Mouse (Mus musculus): ENCODE data around the gene Atrip. TPM values are rescaled to one million over a fixed set of nuclear protein-coding genes. Genes with fewer than 3 reads are reported as not detected.

Gene Atrip
- polyA plus RNA-seq, 1 experiment from 2014 or later: 26.0 TPM

DNA sequence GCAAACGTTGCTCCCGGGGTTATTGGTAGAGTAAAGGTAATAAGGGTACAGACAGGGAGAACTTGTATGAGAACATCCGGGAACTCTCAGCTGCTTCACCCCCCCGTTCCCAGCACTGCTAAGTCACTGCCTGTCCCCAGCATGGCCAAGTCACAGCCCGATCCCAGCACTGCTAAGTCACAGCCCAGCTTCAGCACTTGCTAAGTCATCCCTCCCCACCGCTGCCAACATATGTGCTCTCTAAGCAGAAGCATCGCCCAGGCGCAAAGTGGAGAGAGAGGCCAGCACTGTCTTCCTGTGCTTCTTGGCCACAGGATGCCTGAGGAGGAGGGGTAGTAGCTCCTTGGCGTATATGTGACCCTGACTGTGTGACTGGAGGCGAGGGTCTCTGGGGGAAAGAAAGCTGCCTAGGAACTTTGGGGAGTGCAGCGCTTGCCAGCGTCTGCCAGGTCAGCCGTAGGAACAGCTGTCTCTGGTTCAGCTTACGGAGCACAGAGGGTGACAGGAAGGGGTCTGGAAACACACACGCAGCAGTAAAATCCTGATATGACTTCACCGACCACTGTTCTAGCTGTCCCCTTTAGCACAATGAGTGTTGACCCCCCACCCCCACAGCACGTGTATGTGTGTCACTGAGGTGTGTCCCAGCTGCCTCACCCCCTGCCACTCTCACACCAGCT, 64.1 kb downstream of the Atrip start:
- H3K4me1 ChIP-seq (replicated peaks; ENCODE audit: control insufficient read depth, insufficient read depth, low read length): no peaks in the 10 kb centered on the region
- no peaks in the 10 kb centered on the region for H3K9me3 ChIP-seq (ENCODE audit: control insufficient read depth, low read length)
- DNase-seq (ENCODE audit: low spot score) (no peak), ATAC-seq (ENCODE audit: low FRiP score) (no peak)
- WGBS: 58% methylated on average over 17 of the region's 17 CpGs
- no peak overlapping the region for H3K27ac ChIP-seq (ENCODE audit: low read depth, low read length)
- no peak overlapping the region for H3K4me2 ChIP-seq (replicated peaks; ENCODE audit: low read depth, low read length)
- no peak overlapping the region for H3K9ac ChIP-seq (ENCODE audit: low read depth, low read length)
- no peaks in the 10 kb centered on the region for H3K27me3 ChIP-seq (ENCODE audit: control insufficient read depth, insufficient read depth, low read length)
- H3K4me3 ChIP-seq (ENCODE audit: low read depth, low read length): no peak overlapping the region
- no peaks in the 10 kb centered on the region for H3K36me3 ChIP-seq (ENCODE audit: control insufficient read depth, insufficient read depth, low read length)

DNA sequence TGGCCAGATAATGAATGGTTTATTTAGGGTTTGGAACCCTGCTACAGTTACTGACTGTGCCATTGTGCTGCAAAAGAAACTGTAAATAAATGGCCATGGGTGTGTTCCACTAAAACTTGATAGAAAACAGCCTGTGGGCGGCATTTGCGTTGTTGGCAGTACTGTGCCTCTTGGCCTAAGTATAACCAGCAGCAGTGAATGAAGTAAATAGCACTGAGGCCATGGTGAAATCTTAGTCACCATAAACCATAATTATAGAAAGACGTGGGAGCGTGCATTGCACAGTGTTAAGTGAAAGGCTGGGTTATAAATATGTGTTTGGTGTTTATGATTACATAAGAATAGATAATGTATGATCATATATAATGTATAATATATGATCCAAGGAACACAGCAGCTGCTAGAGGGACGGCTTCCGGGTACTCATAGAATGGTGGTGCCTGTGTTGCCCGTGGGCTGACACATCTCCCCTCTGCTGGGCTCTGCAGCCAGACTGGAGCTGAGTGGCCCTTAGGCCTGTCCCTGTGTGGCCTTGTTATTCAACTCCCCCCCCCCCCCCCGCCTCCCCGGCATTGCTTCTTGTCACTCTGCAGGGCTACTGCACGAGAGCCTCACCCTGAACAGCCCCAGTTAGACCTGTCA, 64.8 kb downstream of the Atrip start:
- Histone ChIP-seq H3K4me1 (replicated peaks; ENCODE audit: control insufficient read depth, insufficient read depth, low read length) (no peaks in the 10 kb centered on the region), H3K4me2 (replicated peaks; ENCODE audit: low read depth, low read length) (no peak overlapping the region), H3K36me3 (ENCODE audit: control insufficient read depth, insufficient read depth, low read length) (no peaks in the 10 kb centered on the region), H3K27ac (ENCODE audit: low read depth, low read length) (no peak overlapping the region), H3K9ac (ENCODE audit: low read depth, low read length) (no peak overlapping the region), H3K4me3 (ENCODE audit: low read depth, low read length) (no peak overlapping the region), H3K27me3 (ENCODE audit: control insufficient read depth, insufficient read depth, low read length) (no peaks in the 10 kb centered on the region), H3K9me3 (ENCODE audit: control insufficient read depth, low read length) (no peaks in the 10 kb centered on the region)
- WGBS: 74% methylated on average over 9 of the region's 10 CpGs
- no peak for ATAC-seq (ENCODE audit: low FRiP score)
- DNase-seq (ENCODE audit: low spot score): no peak

DNA sequence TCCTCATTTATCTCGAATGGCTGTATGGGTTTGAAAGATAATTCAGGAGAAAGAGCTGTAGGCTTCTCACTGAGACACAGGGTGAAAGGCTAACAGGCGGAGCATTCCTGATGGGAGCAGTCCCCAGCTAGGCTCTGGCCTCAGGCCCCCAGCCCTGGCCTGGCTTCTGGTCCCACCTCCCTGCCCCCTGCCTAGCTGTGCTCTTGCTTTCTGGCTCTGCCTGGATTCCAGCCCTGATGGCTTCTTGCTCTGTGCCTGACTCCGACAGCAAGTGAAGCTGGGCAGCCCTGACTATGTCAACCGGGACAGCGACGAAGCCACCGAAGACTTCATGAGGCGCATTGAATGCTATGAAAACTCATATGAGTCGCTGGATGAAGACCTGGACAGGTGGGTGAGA, 65.8 kb downstream of the Atrip start:
- Histone ChIP-seq H3K27ac (ENCODE audit: low read depth, low read length) (no peak overlapping the region), H3K36me3 (ENCODE audit: control insufficient read depth, insufficient read depth, low read length) (no peaks in the 10 kb centered on the region), H3K27me3 (ENCODE audit: control insufficient read depth, insufficient read depth, low read length) (no peaks in the 10 kb centered on the region), H3K4me2 (replicated peaks; ENCODE audit: low read depth, low read length) (no peak overlapping the region), H3K9me3 (ENCODE audit: control insufficient read depth, low read length) (no peaks in the 10 kb centered on the region), H3K4me1 (replicated peaks; ENCODE audit: control insufficient read depth, insufficient read depth, low read length) (no peaks in the 10 kb centered on the region), H3K4me3 (ENCODE audit: low read depth, low read length) (no peak overlapping the region), H3K9ac (ENCODE audit: low read depth, low read length) (no peak overlapping the region)
- ATAC-seq (ENCODE audit: low FRiP score) (no peak), DNase-seq (ENCODE audit: low spot score) (no peak)
- WGBS: 77% methylated on average over 9 of the region's 9 CpGs

Other genes with a start within 250 kb of the Atrip start
- gene Celsr3, start 247.8 kb downstream of the Atrip start, polyA plus RNA-seq (2014; fragmentation: Nextera tagmentation; extraction: Ambion mirVana): 10.1 and 16.8 TPM in 2 replicates
- gene Slc26a6, start 220.8 kb downstream of the Atrip start, polyA plus RNA-seq (2014; fragmentation: Nextera tagmentation; extraction: Ambion mirVana): 9.8 and 13.7 TPM in 2 replicates
- gene Tmem89, start 159.5 kb downstream of the Atrip start, polyA plus RNA-seq (2014; fragmentation: Nextera tagmentation; extraction: Ambion mirVana): 0.22 and 0.60 TPM in 2 replicates
- gene Uqcrc1, start 137.5 kb downstream of the Atrip start, polyA plus RNA-seq (2014; fragmentation: Nextera tagmentation; extraction: Ambion mirVana): 354 and 388 TPM in 2 replicates
- gene Col7a1, start 120.5 kb downstream of the Atrip start, polyA plus RNA-seq (2014; fragmentation: Nextera tagmentation; extraction: Ambion mirVana): 1.2 and 2.6 TPM in 2 replicates
- not detected in 2 replicates for gene Ucn2, start 88.1 kb downstream of the Atrip start, polyA plus RNA-seq (2014; fragmentation: Nextera tagmentation; extraction: Ambion mirVana)
- 10.9 and 12.8 TPM in 2 replicates for gene Pfkfb4, start 82.3 kb downstream of the Atrip start, polyA plus RNA-seq (2014; fragmentation: Nextera tagmentation; extraction: Ambion mirVana)
- gene Shisa5, start 35.6 kb downstream of the Atrip start, polyA plus RNA-seq (2014; fragmentation: Nextera tagmentation; extraction: Ambion mirVana): 33.4 and 34.1 TPM in 2 replicates
- 7.5 and 9.7 TPM in 2 replicates for gene Trex1, start 14.4 kb downstream of the Atrip start, polyA plus RNA-seq (2014; fragmentation: Nextera tagmentation; extraction: Ambion mirVana)
- 11.0 and 12.3 TPM in 2 replicates for gene Ccdc51, start 8.4 kb upstream of the Atrip start, polyA plus RNA-seq (2014; fragmentation: Nextera tagmentation; extraction: Ambion mirVana)
- 756 and 774 TPM in 2 replicates for gene Tma7, start 8.5 kb upstream of the Atrip start, polyA plus RNA-seq (2014; fragmentation: Nextera tagmentation; extraction: Ambion mirVana)
- gene Plxnb1, start 21.3 kb upstream of the Atrip start, polyA plus RNA-seq (2014; fragmentation: Nextera tagmentation; extraction: Ambion mirVana): 16.9 and 18.2 TPM in 2 replicates
- gene Fbxw21, start 87.9 kb upstream of the Atrip start, polyA plus RNA-seq (2014; fragmentation: Nextera tagmentation; extraction: Ambion mirVana): not detected in 2 replicates
- not detected in 2 replicates for gene Fbxw13, start 121.9 kb upstream of the Atrip start, polyA plus RNA-seq (2014; fragmentation: Nextera tagmentation; extraction: Ambion mirVana)
- not detected in 2 replicates for gene Fbxw20, start 160.6 kb upstream of the Atrip start, polyA plus RNA-seq (2014; fragmentation: Nextera tagmentation; extraction: Ambion mirVana)
- gene Fbxw14, start 213.6 kb upstream of the Atrip start, polyA plus RNA-seq (2014; fragmentation: Nextera tagmentation; extraction: Ambion mirVana): not detected in 2 replicates

All from hindbrain, embryonic 11.5 days (tissue).